Mouse (Mus musculus) heart, adult 11 months (tissue): ENCODE data around the gene Tbc1d16.

Source experiments
- DNase-seq: peaks from one replicate; pipeline ENCODE4 v3.0.0; 2022

Tbc1d16 gene

DNA sequence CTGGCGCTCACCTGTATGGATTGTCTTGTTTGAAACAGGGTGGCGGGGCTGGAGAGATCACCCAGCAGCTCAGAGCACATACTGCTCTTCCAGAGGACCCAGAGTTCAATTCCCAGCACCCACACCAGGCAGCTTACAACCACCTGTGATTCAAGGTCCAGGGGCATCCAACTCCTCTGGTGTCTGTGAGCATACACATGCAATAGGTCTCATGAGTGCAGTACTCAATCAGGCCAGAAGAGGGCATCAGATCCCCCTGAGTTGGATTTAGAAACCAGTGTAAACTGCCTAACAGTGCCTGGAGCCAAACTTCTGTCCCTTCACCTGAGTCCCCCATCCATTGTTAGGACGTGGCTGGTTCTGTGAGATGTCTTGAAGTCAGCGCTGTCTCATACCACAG is 7.3 kb upstream of the Tbc1d16 start:
- peak; percentile 91 for DNase-seq

DNA sequence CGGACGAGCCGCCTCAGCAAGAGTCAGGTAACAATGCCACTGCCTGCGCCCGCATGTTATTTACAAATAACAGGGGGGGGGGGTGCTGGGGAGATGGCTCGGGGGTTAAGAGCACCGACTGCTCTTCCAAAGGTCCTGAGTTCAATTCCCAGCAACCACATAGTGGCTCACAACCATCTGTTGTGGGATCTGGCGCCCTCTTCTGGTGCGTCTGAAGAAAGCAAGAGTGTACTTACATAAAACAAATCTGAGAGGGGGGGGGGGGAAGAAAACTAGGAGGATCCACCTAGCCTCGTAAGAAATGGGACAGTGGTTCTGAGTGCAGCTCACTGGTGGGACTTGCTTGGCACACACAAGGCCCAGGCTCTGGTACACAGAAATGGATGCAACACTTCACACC is 6.5 kb upstream of the Tbc1d16 start:
- DNase-seq: no peak

DNA sequence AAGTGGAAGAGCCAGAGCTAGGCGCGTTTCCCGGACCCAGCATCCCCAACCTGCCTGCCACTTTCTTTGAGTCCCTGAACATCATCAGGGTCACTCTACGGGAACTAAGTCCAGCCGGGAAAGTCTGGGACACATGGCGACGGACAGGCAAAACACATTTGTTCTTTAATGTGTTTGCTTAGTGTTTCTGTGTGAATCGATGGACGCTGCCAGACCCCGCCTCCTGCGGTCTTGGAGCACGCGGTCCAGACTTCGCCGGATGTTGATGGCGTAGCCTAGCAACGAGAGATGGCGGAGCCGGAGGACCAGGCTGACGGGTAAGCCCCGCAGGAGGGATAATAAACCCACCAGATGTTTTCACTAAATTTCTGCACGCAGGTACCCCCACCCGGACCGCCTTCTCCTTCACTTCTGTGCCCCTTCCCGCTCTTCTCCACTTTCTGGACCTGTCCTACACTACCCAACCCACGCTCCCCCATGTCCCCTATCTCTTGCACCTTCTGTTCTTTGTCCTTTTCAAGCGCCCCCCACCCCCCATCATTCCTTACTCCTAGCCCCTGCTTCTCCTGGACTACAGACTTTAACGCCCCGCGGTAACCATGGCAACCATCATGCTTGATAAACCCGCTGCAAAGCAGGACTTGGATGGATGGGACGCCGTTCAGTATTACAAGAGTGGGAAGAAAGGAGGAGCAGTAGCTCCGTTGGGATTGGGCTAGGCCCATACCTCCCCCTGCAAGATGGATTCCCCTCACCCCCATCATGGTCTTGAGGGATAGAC is 737 bp upstream of the Tbc1d16 start:
- peak; percentile 98 for DNase-seq

DNA sequence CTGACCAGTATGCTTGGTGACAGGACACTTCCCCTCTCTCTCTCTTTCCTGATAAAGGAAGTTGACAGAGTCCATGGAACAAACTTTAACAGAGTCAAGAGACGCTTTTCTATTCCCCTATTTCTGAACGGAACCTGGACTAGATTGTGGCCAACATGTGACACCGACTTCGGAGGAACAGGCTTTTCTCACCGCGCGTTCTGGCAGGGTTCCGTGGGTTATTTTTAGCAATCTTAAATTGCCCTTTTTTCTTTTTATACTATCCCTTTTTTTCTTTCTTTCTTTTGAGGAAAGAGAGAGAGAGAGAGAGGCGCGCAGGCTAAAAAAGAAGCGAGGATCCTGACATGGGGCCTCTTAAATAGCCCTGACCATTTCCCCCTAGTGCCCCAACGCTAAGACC is 708 bp downstream of the Tbc1d16 start:
- DNase-seq: no peak

DNA sequence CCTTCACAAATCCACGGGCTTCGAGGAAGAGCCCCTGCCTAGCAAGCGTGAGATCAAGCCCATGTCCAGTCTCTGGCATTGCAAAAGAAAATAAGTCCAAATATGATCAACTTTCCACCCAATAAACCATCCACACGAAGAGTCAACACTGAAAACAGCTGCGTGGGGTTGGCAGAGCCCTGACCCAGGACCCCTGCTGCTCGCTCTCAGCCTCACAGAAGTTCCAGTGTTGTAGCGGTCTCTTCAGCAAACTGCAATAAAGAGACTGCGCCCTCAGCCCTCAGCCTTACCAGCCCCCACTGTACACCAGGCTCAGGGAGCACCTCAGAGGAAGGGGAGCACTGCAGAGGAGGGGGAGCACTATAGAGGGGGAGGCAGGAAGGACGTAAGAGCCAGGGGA is 2.7 kb downstream of the Tbc1d16 start:
- DNase-seq: no peak

DNA sequence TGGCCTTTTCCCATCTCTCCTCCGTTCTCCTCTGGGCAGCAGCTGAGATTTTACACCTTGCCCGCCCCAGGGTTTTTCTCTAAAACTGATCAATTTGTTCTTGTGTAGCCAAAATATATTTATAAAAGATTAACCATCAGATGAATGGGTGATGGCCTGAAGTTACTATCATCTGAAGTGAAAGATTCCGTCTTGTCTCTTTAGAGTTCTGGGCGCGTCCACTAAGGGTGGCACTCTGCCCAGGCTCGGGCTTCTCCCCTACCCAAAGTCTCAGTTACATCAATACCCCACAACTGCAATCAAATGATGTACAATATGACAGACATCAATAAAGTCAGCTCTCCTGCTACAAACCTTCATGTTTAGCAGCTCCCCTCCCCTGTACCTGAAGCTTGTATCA is 3.4 kb downstream of the Tbc1d16 start:
- no peak for DNase-seq

DNA sequence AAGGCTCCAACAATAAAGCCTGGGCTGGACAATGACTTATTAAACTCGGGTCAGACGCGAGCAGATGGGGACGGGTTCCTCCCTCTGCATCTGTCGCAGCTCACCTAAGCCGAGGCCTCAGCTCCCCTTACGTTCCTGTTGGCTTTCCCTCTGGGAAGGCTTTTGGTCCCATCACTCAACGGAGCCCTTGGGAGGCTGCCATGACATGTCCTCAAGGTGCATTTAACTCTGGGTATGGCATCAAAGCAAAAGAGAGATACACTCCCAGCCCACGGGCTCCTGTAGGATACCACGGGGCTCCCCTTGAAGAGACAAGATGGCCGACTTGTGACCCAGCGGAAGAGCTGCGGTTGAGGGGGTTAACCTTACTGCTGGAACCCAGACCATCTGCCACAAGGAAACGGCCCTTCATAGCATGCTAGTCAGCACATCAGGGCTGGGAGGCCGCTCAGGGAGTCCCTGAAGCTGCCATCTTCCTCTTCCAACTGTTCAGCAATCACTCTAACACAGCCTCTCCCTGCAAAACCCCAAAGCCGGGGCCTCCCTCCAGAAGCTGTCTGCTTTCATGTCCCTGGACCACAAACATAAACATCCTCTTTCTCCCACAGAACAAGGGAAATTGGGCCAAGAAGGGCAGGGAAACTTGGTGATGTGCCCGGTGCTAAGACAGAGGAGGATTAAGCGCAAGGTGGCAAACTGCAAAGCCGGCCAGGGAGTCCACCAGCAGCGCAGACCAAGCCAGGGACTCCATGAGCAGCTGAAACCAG is 5.0 kb downstream of the Tbc1d16 start:
- DNase-seq: no peak

DNA sequence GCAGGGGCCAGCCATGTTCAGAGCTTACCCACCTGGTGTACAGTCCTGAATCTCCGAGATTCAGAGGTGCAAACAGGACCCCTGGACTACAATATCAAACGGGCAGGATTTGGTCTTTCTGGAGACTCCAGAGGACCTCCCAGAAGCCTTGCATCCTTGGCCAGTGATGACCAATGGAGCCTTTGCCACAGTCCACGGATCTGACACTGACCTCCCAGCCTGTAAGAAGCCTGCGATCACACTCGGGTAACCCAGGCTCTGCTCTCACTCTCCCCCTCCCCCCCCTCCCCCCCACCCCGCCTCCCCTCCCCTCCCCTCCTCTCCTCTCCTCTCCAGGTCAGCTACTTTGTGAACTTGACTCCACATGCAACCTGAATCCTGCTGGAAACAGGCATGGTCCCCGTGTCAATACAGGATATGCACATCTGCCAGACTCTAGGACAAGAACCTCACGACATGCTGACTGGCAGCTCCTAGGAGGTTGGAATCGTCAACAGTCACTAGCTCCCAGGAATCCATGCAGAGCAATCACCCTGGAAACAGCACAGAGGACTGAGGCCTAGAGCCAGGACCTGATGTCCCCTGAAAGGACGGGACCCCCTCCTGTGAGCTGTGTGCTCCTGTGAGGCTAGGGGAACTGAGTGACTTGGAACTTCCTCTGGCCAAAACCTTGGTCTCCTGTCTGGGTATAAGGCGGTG is 6.3 kb downstream of the Tbc1d16 start:
- DNase-seq: no peak

DNA sequence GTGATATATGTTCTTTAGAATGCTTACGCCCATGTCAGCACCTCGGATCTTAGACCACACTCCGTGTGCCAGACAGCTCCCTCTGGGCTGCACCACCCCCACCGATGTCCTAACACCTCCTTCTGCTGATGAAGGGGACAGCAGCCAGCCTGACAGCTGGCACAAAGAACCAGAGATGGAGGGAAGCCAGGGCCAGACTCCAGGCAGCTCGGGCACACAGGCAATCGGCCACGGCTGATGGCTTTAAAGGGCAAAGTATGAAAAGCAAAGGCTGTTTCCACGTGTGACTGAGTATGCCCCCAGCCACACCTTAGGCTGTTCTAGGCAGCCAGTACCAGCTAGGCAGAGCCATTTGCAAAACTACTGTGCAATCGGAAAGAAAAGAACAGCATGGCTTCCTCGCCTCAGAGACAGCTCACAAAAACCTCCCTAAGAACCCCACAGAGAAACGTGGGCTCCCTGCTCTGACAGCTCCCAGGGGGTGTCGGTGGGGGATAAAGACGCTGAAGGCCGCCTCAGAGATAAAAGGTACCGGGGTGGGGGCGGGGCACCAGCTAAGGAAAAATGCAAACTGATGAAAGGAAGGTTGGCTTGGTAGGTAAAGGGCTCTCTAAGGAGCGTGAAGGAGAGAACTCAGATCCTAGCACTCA is 8.4 kb downstream of the Tbc1d16 start:
- peak; percentile 96 for DNase-seq

DNA sequence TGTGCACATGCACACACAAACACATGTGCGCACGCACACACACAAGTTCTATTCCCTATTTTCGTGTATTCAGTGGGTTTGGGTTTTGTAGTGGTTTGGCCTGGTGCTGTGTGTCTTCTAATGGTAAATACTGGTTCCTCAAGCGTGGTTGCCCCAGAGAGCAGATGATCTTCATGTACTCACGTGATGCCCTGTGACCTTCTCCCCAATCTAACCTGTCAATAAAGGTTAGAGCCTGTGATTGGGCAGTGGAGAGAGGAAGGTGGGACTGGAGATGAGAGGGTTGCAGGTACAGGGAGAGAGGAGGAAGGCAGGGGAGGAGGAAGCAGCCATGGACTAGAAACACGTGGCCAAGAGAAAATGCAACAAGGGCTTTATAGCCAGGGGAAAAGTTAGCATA is 10.4 kb downstream of the Tbc1d16 start:
- DNase-seq: no peak

DNA sequence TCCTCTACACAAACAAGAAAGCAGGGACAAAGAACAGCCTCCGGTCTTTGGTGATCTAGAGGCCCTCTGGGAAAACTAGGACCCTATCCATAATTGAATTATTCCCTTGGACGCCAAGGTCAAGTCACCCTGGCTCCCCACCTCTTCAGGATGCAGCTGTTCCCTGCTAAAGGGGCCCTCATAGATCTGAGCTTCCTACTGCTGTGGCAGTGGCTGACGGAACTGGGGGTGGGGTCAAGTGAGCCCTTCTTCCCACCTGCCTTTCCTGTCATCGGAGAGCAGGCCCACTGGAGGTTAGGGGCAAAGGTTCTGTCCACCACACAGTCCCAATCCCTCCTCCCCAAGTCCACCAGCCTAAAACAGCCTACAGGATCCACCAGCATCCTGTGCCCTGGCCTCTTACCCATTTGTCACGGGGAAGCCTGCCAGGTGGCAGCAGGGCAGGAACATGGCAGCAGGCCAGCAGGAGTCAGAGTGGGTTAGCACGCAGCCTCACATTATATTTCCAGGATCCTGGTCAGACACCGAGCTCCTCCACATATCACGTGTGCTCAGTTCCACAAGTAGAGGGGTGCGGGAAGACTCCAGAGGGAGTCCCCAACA is 12.3 kb downstream of the Tbc1d16 start:
- DNase-seq: peak; percentile 98

DNA sequence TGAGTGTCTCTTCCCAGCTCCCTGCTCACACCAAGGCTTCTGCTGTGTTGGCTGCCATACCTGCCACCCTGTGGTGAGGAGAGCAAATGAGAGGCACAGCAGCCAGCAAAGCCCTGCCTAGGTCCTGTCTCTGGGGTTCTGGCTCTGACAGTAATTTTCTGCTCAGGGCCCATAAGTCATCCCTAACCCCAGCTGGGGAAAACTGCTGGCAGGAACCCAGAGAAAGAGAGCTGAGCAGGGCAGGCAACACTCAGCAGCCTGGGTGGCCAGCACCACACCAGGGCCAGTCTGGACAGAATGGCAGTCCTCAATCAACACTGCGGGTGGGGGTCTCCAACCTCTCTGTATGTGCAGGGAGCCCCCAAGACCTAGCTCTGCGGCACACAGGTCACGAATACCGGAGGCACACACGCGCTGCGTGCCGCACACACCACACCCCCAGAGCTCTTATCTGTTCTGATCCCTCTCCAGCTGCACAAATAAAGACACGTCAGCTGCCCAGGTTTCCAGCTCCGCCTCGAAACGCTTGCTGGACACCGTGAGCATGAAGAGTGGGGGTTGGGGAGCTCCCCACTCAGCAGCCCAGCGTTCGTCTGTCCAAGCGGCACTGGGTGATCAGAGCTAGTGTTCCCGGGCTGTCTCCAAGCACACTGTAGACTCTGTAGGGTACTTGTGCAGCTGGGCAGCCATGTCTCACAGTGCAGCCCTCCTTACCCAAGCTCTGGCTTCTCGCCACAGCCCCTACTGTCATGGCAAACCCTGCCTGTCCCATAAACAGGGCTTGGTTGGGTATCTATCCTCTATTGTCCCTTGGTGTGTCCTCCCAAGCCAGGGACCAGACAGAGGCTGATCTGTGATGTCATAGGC is 13.0 kb downstream of the Tbc1d16 start:
- peak; percentile 98 for DNase-seq

DNA sequence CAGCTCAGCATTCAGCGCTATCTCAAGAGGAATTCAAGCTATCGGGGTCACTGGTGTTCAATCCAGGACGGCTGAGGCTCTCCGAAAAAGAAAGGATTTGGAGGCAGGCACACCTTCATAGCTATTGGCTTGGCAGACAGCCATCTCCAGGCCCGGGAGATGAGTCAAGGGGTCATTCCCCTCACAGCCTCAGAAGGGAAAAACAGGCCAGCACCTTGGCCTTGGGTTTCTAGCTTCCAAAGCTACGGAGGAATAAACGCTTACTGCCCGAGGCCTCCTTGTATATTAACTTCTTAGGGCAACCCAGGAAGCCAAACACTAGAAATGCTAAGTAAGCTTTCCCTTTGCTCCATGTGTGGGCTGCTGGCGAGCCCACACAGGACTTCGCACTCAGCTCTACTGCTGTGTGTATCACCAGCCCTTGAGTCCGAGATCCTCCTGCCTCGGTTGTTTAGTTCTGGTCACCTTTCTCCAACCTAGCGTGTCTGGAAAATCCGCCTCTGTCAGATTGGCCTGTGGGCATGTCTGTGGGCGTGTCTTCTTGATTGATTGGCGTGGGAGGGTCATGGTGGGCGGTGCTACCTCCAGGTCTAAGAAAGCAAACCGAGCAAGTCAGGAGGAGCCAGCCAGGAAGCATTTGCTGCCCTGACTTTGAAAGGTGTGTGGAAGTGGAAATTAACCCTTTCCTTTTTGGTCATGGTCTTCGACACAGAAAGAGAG is 15.0 kb downstream of the Tbc1d16 start:
- no peak for DNase-seq

DNA sequence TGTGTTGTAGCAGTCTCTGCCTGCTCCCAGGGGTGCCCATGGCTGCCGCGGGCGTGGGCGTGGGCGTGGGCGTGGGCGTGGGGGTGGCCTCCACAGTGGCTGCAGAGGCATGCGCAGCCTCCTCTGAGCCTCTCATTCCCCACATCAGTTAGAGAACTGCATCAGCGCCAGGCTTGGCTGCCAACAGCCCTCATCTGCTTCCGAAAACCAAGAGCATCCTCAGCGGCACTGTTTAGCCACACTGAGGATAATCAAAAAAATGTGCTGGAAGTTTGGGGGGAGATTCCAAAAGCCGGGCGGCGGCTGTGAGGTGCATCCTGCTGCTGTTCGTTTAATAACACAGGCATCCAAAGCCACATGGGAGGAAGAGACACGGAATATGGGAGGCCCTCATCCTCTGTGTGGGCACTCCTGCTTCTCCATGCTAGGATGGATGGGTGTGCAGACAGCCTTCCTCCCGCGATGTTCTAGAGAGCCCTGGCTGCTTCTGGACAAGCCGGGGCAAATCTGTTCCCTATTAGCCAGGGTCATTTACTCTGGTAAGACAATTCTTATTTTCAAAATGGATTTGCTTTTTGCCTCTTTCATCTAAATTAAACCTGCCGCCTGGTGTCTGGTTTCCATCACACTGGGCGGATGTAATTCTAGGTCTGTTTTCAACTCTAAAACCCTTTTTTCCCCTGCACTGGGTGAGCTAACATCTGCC is 16.5 kb downstream of the Tbc1d16 start:
- no peak for DNase-seq

DNA sequence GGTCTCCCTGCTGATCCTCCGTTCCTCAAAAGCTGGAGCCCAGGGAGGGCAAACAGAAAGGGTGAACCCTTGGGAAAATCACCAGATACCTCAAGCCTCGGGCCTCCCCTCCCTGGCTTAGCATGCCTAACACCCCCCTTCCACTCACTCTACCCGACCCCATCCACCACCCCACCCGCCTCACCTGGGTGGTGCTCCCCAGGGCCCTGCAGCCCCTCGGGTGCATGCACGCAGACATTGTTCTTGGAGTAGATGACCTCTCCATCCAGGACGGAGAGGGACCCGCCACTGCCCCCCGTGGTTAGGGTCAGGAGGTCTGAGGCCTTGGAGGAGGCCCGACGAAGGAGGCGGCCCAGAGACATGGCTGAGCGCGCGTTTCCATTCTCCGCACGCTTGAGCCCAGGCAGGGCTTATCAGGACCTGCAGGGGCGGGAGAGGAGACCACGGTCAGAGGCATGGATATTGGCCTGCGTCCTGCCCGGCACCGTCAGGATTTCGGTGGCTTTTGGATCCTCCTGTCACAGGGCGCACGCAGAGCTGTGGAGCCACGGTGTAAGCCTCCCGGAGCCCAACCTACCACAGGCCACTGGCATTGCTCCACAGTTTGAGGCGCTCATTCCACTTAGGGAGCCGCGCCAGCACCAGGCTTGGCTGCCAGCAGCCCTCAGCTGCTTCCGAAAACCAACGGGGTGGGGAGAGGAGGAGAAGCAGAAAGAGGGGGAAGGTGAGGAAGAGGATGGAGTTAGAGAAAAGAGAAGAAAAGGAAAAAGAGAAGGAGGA is 17.8 kb downstream of the Tbc1d16 start:
- DNase-seq: peak; percentile 97

DNA sequence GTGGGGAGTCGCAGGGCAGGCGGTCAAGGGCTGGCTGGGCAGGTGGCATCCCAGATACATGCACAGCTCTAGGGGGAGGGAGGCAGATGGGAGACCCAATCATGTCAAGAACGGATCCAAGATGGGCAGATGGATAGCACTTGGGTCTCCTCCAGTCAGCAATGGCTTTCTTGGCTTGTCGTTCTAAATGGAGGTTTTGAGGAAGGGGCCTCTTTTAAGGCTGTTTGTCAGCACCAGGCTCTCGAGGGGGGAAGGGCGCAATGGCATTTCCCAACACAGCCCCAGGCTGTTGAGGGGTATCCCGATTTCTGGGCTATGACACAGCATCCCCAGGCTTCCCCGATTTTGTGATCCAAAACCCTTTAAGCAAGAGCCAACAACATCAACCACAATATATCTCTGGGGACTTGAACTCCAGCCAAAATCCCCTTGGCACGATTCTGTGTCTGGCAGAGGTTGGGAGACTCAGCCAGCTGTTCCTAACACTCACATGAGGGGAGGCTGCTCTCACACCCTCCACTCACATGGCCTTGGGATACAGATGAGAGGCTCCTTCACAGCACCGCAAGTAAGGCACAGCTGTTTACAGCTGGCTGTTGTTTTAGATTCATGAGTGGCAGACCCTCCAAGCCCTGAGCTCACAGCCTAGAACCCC is 18.8 kb downstream of the Tbc1d16 start:
- peak; percentile 98 for DNase-seq

DNA sequence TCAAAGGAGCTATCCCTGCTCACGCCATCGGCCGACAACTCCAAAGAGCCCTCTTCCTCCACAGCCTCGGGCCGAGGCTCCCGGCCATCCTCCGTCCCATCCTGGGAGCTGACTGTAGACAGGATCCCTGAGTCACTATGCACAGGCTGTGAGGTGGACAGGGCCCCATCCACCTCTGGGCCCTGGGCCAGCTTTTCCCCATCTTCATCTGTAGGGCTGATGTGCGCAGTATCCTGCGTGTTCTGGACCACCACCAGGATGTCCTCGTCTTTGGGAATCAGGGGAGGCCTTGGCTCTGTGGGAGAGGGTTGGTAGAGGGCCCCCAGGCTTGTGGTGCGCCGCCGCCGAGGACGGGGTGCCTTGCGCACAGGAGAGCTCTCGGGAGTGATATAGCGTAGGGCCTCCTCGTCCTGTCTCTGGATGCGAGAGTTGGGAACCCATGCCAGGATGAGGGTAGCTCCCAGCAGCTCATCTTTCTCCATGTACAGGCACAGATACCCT is 19.4 kb downstream of the Tbc1d16 start:
- peak; percentile 93 for DNase-seq

DNA sequence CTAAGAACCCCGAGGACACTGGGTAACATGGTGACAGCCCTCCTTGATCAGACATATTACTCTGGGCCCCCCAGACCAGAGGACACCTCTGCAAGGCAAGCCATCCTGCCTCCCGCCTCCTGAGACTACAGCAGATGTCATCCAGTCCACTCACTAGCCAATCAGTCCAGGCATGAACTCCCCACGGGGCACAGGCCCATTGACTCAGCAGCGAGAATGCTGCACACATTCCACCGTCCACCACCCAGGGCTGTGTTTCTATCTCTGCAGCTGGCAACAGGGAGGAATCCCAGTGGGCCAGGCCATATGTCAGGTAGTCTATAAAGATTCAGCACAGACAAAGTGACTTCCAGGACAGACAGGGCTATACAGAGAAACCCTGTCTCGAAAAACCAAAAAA is 20.3 kb downstream of the Tbc1d16 start:
- no peak for DNase-seq

DNA sequence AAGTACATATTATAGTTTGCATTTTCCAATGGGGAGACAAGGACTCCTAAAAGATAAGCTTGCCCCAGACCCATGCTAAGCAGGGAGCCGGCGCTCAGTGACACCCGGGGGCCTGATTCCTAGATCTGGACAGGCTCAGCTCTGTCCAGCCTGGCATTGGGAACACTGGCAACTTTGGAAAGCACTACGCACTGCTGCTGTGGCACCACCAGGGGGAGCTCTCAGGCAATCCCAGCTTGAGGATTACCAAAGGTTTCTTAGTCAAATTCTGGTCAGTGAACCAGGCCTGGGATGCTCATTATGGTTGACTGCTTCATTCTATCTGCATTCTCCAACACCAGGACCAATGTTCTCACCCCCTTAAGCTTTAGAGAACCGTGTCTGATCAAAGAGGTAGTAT is 21.7 kb downstream of the Tbc1d16 start:
- peak; percentile 91 for DNase-seq
